Mouse (Mus musculus) layer of hippocampus, postnatal 36 days (tissue): ENCODE measurements around the gene Snx6. TPM values are rescaled to one million over a fixed set of nuclear protein-coding genes. Genes with fewer than 3 reads are reported as not detected.
A peak's percentile ranks its signal among the peaks of the same experiment; 100 is the strongest.
"Not testable (repeated sequence)": the region's sequence is repeated elsewhere in the genome, so short reads cannot be mapped to it uniquely, and the experiment has no call there.

Experiments
- DNase-seq, 2 experiments: peaks; one replicate each; pipeline ENCODE4 v3.0.0; 2022
- total RNA-seq, 2 experiments: library from RNA; stranded (reverse); gene quantifications; 2 replicates each; pipeline ENCODE4 v1.2.3; 2021

Snx6 gene
- 10 to 100 TPM; 44.7 to 46.0 TPM for total RNA-seq

DNA sequence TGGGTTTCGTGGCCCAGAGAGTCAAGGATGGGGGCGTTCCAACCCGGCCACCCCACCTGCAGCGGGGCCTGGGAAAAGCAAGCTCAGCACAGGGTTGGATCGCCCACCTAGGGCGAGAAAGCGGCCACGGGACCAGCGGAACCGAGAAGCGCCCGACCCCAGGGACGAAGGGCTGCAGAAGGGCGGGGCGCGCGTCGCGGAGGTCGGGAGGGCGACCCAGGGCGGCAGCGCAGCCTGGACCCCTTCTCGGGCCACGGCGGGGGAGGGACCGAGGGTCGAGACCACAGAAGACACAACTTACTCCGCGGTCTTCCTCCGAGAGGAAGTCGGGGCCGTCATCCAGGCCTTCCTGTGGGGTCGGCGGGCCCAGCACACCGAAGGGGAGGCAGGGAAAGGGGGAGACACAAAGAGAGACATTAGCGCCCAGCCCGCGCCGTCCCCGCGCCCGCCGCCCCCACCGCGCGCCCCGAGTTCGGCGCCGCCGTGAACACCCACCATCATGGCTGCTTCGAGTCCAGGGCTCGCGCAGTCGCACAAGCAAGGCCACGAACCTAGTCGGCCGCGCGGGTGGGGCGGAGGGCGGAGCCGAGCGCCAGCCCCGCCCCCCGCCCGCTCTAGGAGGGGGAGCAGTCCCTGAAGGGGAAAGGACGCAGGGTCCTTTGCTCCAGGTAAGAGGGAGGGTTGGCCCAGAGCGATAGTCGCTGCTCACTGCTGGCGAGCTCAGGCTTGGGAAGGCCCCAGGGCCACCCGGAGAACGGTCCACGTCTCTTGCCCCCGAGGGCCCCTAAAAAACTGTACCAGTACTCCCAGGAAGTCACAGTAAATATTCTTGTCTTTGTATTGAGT lies at the start of gene Snx6:
TSS of gene Snx6 (minus strand) at position 551 of the 846 bp plus-strand sequence.
- peak; percentile 76 to 79 for DNase-seq

DNA sequence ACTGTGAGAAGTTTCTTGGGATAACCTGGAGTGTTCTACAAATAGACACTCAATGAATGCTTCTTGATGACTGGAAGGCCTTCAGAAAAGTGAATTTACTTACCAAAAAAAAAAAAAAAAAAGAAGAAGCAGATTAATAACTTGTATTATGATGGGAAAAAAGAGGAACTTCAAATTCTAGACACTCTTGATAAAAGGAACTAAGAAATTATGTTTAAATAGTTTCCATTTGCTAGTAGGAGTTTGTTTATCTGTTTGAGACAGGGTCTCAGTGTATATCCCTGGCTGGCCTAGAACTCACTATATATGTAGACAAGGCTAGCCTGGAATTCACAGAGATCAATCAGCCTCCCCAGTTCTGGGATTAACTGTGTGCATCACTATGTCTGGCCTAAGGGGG lies 48.9 kb upstream of the Snx6 start:
- DNase-seq = no peak

DNA sequence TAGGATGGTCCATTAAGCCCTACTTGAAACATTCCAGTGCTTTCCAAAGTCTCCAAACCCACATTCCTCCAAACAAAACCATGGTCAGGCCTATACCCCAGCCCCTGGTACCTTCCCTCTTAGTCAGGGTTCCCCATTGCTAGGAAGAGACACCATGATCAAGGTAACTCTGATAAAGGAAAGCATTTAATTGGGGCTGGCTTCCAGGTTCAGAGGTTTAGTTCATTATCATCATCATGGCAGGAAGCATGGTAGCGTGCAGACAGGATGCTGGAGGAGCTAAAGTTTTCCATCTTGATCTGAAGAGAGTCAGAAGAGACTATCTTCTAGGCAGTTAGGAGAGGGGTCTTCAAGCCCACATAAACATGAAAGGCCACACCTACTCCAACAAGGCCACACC lies 46.1 kb upstream of the Snx6 start:
- DNase-seq = no peak

DNA sequence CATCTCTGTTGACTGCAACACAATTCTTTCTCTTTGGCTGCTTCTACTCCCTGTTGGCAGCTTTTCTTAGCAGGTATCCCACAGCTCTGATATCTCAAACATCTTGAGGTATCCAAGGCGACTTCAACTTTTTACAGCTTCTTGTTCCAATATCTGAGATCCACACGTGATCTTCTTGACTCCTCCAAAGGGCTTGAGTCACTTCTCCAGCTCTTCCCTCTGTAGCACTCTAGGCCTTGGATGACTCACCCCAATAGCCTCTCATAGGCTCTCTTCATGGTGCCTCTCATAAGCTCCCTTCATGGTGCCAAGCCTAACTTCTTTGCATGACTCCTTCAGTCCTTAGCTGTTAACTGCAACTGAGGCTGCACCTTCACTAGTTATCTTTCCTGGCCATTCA lies 44.3 kb upstream of the Snx6 start:
- no peak for DNase-seq

DNA sequence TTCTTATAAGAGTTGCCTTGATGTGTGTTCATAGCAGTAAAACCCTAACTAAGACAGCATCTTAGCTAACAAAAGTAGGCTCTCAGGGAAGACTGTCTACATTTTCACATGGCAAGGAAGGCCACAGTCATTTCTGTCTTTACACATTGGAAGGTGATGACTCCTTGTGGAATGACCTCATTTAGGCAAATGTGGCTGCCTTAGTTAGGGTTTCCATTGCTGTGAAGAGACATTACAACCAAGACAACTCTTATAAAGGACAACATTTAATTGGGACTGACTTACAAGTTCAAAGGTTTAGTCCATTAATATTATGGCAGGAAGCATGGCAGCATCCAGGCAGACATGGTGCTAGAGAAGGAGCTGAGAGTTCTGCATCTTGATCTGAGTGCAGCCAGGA lies 43.4 kb upstream of the Snx6 start:
- DNase-seq = no peak

DNA sequence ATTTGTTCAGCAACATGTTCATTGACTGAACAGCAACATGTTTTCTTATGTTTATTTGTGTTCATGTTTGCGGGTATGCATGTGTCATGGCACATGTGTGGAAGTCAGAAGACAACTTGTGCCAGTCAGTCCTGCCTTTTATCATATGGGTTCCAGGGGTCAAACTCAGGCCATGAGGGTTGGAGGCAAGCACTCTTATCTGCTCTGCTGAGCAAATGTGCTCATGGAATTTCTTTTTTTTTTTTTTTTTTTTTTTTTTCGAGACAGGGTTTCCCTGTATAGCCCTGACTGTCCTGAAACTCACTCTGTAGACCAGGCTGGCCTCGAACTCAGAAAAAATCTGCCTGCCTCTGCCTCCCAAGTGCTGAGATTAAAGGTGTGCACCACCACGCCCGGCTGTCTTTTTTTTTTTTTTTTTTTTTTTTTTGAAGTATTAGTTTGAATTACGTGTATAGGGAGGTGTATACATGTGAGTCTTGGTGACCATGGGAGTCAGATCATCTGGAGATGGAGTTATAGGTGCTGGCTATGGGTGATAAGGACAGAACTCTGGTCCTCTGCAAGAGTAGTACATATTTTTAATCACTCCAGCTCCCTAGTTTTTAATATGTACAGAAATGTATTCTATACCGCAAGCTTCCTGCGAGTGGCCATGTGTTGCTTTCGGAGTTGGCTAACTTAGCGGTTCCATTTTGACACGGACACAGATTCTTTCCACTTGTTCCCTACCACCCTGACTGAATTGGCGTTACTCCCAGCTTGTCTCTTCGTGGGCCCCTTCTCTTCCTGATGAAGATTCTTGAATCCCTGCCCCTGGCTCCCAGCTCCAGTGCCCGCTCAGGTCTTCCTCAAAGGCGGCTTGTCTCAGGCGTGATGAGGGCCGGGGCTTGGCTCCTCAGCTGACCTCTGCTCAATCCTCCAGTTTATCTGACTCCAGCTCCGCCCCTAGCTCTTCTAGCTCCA lies 40.4 kb upstream of the Snx6 start:
- no peak for DNase-seq

DNA sequence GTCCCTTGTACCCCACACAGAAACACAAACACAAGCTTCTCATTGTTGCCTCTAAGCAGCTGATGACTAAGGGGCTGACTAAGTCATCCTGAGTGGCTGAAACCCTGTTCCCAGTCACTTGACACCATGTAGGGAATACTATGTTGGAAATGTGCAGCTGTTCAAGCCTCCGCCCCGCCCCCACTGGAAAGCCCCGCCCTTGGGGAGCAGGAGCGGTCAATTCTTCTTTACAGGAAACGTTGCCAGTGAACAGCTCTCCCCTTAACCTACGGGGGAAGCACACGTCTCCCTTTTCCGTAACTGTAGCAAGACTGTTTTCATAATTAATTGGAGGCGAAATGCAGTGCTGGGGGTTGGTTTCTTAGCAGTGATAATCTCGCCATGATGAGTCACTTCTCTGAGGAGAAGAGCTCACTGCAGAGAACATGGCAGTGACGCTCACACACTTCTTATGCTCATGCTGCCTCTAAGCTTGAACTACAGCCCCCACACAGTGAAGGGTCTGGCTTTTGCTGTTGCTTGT lies 39.5 kb upstream of the Snx6 start:
- DNase-seq = peak; percentile 49 to 67

DNA sequence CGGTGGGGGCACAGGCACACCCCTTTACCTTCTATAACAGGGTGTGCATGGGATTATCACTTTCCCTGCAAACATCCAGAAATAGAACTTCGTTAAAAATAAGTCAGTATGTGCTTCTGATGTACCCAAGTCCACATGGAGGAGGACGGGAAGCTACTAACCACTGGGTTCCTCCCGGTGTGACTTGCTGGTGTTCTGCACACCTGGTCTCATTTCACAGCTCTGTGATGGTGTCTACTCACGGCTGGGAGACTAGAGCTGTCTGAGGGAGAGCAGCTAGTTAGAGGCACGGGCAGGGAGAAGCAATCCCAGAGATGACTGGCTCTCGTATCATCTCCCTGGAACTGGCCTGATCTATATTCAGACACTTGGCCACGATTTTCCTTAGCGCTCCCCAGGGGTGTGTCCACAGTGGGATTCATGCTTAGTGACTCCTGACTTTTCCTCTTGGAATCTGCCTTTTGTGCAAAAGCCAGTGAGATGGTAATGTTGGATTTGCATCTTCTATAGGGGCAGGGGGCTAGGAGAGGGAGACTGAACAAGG lies 38.4 kb upstream of the Snx6 start:
- DNase-seq = no peak

DNA sequence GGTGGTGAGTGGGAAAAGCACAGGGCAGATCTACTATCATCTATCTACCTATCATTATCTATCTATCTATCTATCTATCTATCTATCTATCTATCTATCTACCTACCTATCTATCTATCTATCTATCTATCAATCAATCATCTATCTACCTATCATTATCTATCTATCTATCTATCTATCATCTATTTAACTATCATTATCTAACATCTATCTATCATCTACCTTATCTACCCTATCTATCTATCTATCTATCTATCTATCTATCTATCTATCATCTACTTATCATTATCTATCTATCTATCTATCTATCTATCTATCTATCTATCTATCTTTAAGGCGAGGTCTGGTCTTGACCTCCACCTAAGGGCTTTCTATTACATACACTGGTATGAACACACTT lies 36.4 kb upstream of the Snx6 start:
- DNase-seq = not testable (repeated sequence)

DNA sequence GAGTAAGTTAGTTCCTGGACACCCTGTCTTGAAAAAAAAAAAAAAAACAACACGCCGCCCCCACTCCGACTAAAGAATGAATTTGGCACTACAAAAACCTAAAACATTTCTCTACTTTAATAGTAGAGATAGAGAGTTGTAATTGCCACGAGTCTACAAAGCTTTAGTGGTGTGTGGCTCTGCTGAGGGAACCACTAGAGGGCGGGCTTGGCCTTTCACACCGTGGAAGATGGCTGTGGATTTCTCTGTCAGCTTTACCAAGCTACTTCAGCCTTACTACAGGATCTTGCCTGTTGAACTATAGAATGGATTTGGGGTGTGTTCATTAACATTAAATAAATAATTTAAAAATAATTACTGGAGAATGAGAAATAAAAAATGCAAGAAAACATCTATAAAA lies 35.1 kb upstream of the Snx6 start:
- peak; percentile 71 to 76 for DNase-seq

DNA sequence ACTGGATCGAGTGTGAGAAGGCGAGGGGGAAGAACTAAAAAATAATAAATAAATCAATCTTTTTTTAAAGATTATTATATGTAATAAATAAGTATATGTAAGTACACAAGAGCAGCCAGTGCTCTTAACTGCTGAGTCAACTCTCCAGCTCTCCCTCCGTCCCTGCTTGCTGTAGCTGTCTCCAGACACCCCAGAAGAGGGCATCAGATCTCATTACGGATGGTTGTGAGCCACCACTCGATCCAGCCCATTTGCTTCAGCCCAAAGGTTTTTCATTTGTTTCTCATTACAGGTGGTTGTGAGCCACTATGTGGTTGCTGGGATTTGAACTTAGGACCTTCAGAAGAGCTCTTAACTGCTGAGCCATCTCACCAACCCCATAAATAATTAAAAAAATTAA lies 34.4 kb upstream of the Snx6 start:
- DNase-seq = no peak

DNA sequence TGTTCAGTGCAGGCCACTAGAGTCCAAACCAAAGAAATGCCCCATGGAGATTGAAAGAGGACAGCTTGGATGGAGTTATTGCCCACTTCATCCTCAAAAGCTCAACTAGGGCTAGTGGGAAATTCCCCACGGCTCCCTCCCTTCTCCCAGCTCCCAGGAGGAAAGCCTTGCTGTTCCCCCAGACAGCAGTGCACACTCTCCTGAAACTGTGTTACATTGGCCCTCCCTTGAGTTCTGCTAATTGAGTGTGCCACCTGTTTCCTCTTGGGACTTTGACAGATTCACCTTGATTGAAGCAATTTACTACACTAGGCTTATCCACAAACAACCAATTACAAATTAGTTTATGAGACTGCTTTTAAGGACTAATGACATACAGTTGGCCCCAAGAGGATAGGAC lies 32.5 kb upstream of the Snx6 start:
- no peak for DNase-seq

DNA sequence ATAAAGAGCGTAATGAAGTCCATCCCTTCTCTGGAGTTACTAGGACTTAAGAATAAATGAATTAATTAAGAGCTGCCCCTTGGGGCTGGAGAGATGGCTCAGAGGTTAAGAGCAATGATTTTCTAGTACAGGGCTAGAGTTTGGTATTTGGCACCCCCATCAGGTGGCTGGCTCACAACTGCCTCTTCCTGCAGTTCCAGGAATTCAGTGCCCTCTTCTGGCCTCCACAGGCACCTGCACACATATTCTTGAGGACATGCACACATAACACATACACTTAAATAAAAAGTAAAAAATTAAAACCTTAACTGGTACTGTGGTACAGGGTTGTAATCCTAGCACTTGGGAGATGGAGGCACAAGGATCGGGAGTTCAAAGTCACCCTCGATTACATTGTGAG lies 29.7 kb upstream of the Snx6 start:
- DNase-seq = no peak

DNA sequence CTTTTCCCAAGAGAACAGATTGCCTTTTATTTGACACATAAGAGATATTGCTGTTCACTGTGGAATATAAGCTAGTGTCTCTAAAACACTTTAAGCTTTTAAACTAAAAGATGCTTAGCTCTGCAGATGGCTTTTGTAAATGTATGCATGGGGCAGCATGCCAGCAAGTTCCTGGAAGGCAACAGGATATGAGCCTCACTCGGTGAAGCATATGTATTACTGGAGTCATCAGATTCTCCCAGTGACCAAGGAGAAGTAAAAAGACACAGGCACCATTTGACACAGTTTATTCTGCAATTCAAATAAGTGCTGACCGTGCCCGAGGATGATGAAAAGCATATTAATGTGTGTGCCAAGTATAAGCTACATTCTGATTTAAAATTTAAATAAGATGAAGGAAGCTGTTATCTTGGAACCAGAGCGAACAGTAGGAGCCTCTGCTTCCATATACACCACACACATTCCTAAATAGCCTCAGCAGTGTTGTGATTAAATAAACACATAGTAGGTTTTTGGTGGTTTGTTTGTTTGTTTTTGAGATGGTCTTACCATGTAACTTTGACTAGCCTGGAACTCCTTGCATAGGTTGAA lies 27.4 kb upstream of the Snx6 start:
- DNase-seq = peak; percentile 35 to 42

DNA sequence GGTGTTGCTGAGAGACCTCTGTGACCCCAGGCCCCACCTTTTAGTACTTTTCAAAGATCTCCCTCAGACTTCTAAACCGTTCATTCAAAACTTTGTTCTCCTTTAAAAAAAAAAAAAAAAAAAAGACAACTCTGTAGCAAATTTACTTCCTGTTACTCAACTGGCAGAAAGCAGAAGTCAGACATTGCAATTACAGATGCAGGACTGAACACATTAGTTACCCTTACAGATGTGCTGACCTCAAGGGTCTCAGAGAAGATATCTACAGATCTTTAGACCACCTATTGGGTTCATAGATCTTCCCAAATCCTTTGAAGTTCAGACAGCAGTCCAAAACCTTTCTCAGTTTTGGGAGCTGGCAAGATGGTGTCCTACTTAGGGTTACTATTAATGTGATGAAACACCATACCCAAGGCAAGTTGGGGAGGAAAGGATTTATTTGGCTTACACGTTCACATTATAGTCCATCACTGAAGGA lies 25.2 kb upstream of the Snx6 start:
- DNase-seq = no peak

DNA sequence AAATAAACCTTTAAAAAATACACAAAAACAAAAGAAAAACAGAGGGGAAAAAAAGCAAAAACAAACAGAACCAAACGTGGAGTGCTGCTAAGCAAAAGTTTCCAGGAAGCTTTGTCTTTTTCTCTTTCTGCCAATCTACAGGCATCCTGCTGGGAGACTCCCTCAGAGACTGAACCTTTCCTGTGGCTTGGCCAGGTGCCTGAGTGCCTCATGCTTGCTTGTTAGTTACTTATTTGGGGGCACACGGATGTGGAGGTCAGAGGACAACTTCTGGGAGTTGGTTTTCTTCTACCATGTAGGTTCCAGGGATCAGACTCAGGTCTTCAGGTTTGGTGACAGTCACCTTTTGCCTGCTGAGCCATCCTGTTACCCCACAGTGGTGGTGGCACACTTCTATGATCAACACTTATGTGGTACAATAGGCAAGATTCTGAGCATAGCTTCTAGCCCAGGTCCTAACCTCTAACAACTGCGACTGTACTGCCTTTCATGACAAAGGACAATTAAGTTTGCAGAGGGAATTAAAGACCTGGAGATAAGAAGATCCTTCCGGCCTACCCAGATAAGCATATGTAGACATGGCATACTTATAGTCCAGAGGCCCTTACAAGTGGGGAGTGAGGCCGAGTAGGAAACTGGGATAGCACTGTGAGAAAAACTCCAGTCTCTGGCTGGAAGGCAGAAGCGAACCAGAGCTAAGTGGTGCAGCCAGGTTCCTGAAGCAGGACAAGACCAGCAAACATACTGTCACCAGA lies 23.9 kb upstream of the Snx6 start:
- no peak for DNase-seq

DNA sequence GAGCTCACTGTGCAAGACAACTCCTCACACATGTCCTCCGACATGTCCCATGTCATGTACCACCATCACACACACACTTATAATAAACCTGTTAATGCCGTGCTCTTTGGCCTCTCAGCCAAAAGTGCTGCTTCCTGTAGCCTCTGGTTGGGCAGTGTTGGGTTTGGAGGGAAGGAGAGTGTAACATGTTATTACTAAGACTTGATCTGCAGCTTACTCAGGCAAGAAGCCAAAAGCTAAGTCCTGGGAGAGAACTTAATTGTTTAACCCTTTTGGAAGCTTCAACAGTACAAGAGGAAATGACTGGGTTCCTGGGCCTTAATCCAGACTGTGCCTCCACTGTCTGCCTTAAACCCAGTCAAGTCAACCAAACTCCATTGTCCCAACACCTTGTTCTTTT lies 14.6 kb upstream of the Snx6 start:
- no peak for DNase-seq

DNA sequence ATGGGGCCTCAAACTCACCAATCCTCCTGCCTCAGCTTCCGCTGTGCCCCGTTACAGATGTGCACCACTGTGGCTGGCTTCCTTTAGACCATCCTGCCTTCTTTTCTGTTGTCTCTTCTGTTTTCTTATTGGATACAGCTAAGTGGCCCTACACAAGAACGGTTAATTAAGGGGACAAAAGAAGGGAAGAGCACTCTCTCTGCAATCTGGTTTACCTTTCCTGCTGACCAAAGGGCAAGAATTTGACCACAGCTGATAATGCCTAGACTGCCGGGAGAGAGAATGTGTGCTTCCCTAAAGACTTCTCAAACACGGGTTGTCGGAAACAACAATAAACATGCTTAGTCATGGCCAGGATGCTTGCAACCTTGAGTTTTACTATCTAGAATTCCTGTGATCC lies 12.0 kb upstream of the Snx6 start:
- no peak for DNase-seq

DNA sequence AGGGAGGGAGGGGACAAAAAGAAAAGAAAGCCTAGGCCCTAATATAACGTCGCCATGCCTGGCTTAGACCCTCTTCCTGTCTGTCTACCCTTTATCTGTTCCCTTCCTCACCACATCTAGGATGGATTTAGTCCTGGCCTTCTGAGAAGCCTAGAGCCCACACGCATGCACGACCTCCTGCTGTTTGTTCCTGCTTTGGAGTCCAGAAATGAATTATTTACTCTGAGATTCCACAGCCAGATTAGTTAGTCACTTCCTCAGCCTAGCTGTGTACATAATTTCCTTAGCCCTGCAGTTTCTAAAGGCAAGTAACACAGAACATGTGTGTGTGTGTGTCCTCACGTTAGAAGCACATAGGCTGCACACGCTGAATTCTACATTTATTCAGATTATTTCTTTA lies 10.6 kb upstream of the Snx6 start:
- DNase-seq = no peak

DNA sequence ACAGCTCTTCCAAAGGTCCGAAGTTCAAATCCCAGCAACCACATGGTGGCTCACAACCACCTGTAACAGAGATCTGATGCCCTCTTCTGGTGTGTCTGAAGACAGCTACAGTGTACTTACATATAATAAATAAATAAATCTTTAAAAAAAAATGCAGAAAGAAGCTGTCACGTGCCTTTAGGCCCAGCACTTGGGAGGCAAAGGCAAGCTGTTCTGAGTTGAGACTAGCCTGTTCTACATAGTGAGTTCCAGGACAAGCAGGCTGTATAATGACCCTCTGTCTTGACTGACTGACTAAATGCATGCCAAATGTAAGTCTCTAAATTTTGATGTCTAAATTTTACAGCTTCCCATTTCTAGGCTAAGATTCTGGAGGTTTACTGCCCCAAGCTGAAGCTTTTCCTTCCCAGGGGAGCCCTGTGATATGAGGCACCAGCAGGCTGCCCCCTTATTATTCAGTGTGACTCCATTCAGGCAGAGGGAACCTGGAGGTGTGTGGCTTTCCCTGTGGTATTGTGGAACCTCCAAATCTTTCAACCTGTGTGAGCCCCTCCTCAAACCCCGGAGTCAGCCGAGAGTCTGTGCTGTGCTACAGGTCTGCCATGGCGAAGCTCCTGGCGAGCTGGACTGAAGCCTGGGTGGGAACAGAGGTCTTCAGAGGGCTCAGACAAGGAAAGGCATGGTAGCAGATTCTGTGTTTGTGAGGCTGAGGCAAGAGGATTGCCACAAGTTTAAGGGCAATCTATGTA lies 9.9 kb upstream of the Snx6 start:
- DNase-seq = no peak

DNA sequence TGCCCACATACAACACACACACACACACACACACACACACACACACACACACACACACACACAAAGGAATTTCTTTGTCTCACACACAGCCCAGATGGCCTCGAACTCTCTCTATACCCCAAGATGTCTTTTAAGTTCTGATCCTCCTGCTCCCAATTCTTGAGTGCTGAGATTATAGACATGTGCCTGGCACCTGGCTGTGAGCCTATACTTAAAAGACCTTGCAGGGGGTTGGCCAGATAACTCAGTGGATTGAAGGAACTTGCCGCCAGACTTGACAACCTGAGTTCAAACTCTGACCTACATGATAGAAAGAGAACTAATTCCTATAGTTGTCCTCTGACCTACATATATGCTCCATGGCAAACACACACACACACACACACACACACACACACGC lies 8.0 kb upstream of the Snx6 start:
- no peak for DNase-seq
